Mouse (Mus musculus) forebrain, embryonic 14.5 days (tissue): Measurements from ENCODE around the gene Vmo1. TPM values are rescaled to one million over a fixed set of nuclear protein-coding genes. Genes with fewer than 3 reads are reported as not detected.

ENCODE experiments used
- ATAC-seq: fragments of 200-750 bp; cut with Nextera tagmentation; 2 replicates; pipeline ENCODE4 v1.8.0; 2017; ENCODE audit warnings: mild to moderate bottlenecking, moderate library complexity
- DNase-seq: peaks from one replicate; pipeline ENCODE4 v3.0.0-alpha.2; 2015; ENCODE audit warnings: low spot score
- H3K27ac ChIP-seq: fragments of 300-500 bp; sonication (generic); 2 replicates; pipeline ENCODE4 v1.5.1; 2014; ENCODE audit warnings: low read depth, mild to moderate bottlenecking, control low read depth, low read length, moderate library complexity
- H3K27me3 ChIP-seq: fragments of 300-500 bp; sonication (generic); replicated peaks from 2 replicates; pipeline ENCODE4 v1.6.1; 2014; ENCODE audit warnings: low read length, control low read depth, mixed read lengths; ENCODE audit not compliant: control insufficient read depth, insufficient read depth
- H3K36me3 ChIP-seq: fragments of 300-500 bp; sonication (generic); 2 replicates; pipeline ENCODE4 v1.6.1; 2014; ENCODE audit warnings: low read length, control low read depth; ENCODE audit not compliant: control insufficient read depth, insufficient read depth
- H3K4me1 ChIP-seq: fragments of 300-500 bp; sonication (generic); 2 replicates; pipeline ENCODE4 v1.6.1; 2014; ENCODE audit warnings: antibody characterized with exemption, low read length, control low read depth; ENCODE audit not compliant: control insufficient read depth, insufficient read depth
- H3K4me2 ChIP-seq: fragments of 300-500 bp; sonication (generic); 2 replicates; pipeline ENCODE4 v1.6.1; 2014; ENCODE audit warnings: mild to moderate bottlenecking, control low read depth, low read length
- H3K4me3 ChIP-seq: fragments of 300-500 bp; sonication (generic); 2 replicates; pipeline ENCODE4 v1.5.1; 2014; ENCODE audit warnings: low read depth, low read length, control low read depth
- H3K9ac ChIP-seq: fragments of 300-500 bp; sonication (generic); 2 replicates; pipeline ENCODE4 v1.6.1; 2014; ENCODE audit warnings: mild to moderate bottlenecking, low read length, control low read depth, moderate library complexity
- H3K9me3 ChIP-seq: fragments of 300-500 bp; sonication (generic); replicated peaks from 2 replicates; pipeline ENCODE4 v1.6.1; 2016; ENCODE audit warnings: low read length, control low read depth, mixed read lengths; ENCODE audit not compliant: control insufficient read depth
- WGBS: fragments of 180-500 bp; shearing (Covaris S2); extraction: QIAGEN DNeasy Blood & Tissue Kit; methylation state at CpG from one replicate; pipeline ENCODE4 v1.1.7; 2014; 5-methylcytosine and 5-hydroxymethylcytosine counted together
- polyA plus RNA-seq: library from polyadenylated mRNA; unstranded; fragments of >200 nt; fragmentation: Nextera tagmentation; extraction: Ambion mirVana; gene quantifications from 2 replicates; pipeline ENCODE4 v1.2.1, GENCODE M21; 2014

Gene Vmo1
- 0.37 TPM in 1 of 2 replicates, not detected in the other for polyA plus RNA-seq

- DNase-seq (no peak), ATAC-seq (no peak)
- Histone ChIP-seq H3K4me3 (no peak within 1 kb of the TSS), H3K9me3 (no peaks in the 10 kb centered on the region), H3K36me3 (no peaks in the 10 kb centered on the region), H3K9ac (no peak within 1 kb of the TSS), H3K27ac (no peak within 1 kb of the TSS), H3K27me3 (no peaks in the 10 kb centered on the region), H3K4me1 (peaks cover 2% of the 10 kb centered on the region; the same call in 1 of the 2 replicates), H3K4me2 (no peak within 1 kb of the TSS)
- WGBS: 89% methylated on average over 7 of the region's 7 CpGs
These were observed at the start of gene Vmo1 for GRCm38 (mm10) chr11:70514288-70514687. Gene Vmo1 (minus strand): TSS chr11:70514616.

GRCm38 (mm10) chr11:70563470-70564275 is 49.3 kb upstream of the Vmo1 start:
- no peaks in the 10 kb centered on the region; the same call in 1 of the 2 replicates for H3K36me3 ChIP-seq
- peak; percentile 50 for DNase-seq
- peaks cover 9% of the 10 kb centered on the region; the same call in 1 of the 2 replicates for H3K4me1 ChIP-seq
- H3K9me3 ChIP-seq: no peaks in the 10 kb centered on the region
- no peak for ATAC-seq
- H3K27ac ChIP-seq: peak overlapping the region; percentile 68; the same call in 1 of the 2 replicates
- H3K4me3 ChIP-seq: peak overlapping the region; percentile 91
- peak overlapping the region; percentile 92 for H3K9ac ChIP-seq
- H3K27me3 ChIP-seq: no peaks in the 10 kb centered on the region
- WGBS: 2% methylated on average over 25 of the region's 25 CpGs
- peak overlapping the region; percentile 86 for H3K4me2 ChIP-seq

GRCm38 (mm10) chr11:70562995-70563469 is 48.6 kb upstream of the Vmo1 start:
- Histone ChIP-seq H3K9ac (peak overlapping the region; percentile 92), H3K27ac (peak overlapping the region; percentile 68), H3K4me1 (peaks cover 9% of the 10 kb centered on the region; the same call in 1 of the 2 replicates), H3K9me3 (no peaks in the 10 kb centered on the region), H3K4me3 (peak overlapping the region; percentile 91), H3K4me2 (peak overlapping the region; percentile 86), H3K36me3 (no peaks in the 10 kb centered on the region; the same call in 1 of the 2 replicates), H3K27me3 (no peaks in the 10 kb centered on the region)
- DNase-seq (peak; percentile 9), ATAC-seq (peak; percentile 40; the same call in 1 of the 2 replicates)
- 1% methylated on average over 28 of the region's 31 CpGs for WGBS

GRCm38 (mm10) chr11:70562287-70562994 is 48.0 kb upstream of the Vmo1 start, which contains the start of gene Mink1:
Gene Mink1 (plus strand): TSS chr11:70562881.
- Histone ChIP-seq H3K9me3 (no peaks in the 10 kb centered on the region), H3K27ac (peak within 1 kb of the TSS; percentile 68), H3K4me3 (peak within 1 kb of the TSS; percentile 91), H3K9ac (peak within 1 kb of the TSS; percentile 92), H3K36me3 (no peaks in the 10 kb centered on the region), H3K27me3 (no peaks in the 10 kb centered on the region), H3K4me1 (peaks cover 9% of the 10 kb centered on the region; the same call in 1 of the 2 replicates), H3K4me2 (peak within 1 kb of the TSS; percentile 86)
- under 1% methylated on average over 38 of the region's 57 CpGs for WGBS
- peak; percentile 94 for ATAC-seq
- DNase-seq: peak; percentile 95

- Histone ChIP-seq H3K4me3 (peak overlapping the region; percentile 91), H3K9me3 (no peaks in the 10 kb centered on the region), H3K4me2 (peak overlapping the region; percentile 86), H3K4me1 (peaks cover 9% of the 10 kb centered on the region; the same call in 1 of the 2 replicates), H3K27ac (peak overlapping the region; percentile 68), H3K27me3 (no peaks in the 10 kb centered on the region), H3K9ac (peak overlapping the region; percentile 92), H3K36me3 (no peaks in the 10 kb centered on the region)
- WGBS: 5% methylated on average over 2 of the region's 2 CpGs
- ATAC-seq (no peak; the same call in 1 of the 2 replicates), DNase-seq (no peak)
These were observed 47.5 kb upstream of the Vmo1 start for GRCm38 (mm10) chr11:70561937-70562286.

GRCm38 (mm10) chr11:70557545-70557944 is 43.1 kb upstream of the Vmo1 start:
- Histone ChIP-seq H3K27me3 (no peaks in the 10 kb centered on the region), H3K36me3 (no peaks in the 10 kb centered on the region), H3K4me1 (0 out of 2 replicates have a peak, but pooled peaks cover 2% of the 10 kb centered on the region), H3K4me3 (no peak overlapping the region), H3K9ac (no peak overlapping the region), H3K4me2 (no peak overlapping the region), H3K27ac (no peak overlapping the region), H3K9me3 (no peaks in the 10 kb centered on the region)
- DNase-seq: no peak
- WGBS: 90% methylated on average over 9 of the region's 9 CpGs
- no peak for ATAC-seq

GRCm38 (mm10) chr11:70553940-70554339 is 39.5 kb upstream of the Vmo1 start:
- Histone ChIP-seq H3K9me3 (no peaks in the 10 kb centered on the region), H3K27ac (no peak overlapping the region), H3K4me3 (no peak overlapping the region), H3K4me1 (no peaks in the 10 kb centered on the region), H3K27me3 (no peaks in the 10 kb centered on the region), H3K4me2 (no peak overlapping the region), H3K9ac (no peak overlapping the region), H3K36me3 (no peaks in the 10 kb centered on the region)
- no peak for ATAC-seq
- 30% methylated on average over 7 of the region's 7 CpGs for WGBS
- no peak for DNase-seq

- Histone ChIP-seq H3K27me3 (no peaks in the 10 kb centered on the region), H3K9ac (no peak overlapping the region), H3K9me3 (no peaks in the 10 kb centered on the region), H3K4me3 (no peak overlapping the region), H3K27ac (no peak overlapping the region), H3K4me1 (no peaks in the 10 kb centered on the region), H3K4me2 (no peak overlapping the region), H3K36me3 (no peaks in the 10 kb centered on the region)
- DNase-seq (no peak), ATAC-seq (no peak)
- WGBS: 87% methylated on average over 8 of the region's 8 CpGs
These were observed 37.1 kb upstream of the Vmo1 start for GRCm38 (mm10) chr11:70551526-70551925.
